Mouse (Mus musculus): ENCODE results near the gene Fgf18. TPM values are rescaled to one million over a fixed set of nuclear protein-coding genes. Genes with fewer than 3 reads are reported as not detected.

Gene Fgf18
- polyA plus RNA-seq, 1 experiment from 2014 or later: 18.4 TPM

- peaks cover 16% of the 10 kb centered on the region for H3K36me3 ChIP-seq
- no peaks in the 10 kb centered on the region for H3K27me3 ChIP-seq
- peak within 1 kb of the TSS; percentile 63 for H3K4me2 ChIP-seq
- H3K9ac ChIP-seq: peak within 1 kb of the TSS; percentile 94
- ATAC-seq (ENCODE audit: insufficient number of reproducible peaks, low FRiP score, low TSS enrichment, low read depth): peak; percentile 96
- H3K4me3 ChIP-seq: peak within 1 kb of the TSS; percentile 79
- WGBS: 4% methylated on average over 49 of the region's 49 CpGs
- H3K27ac ChIP-seq: peak within 1 kb of the TSS; percentile 93
- 0 out of 2 replicates have a peak, but pooled peaks cover 5% of the 10 kb centered on the region for H3K4me1 ChIP-seq
- no peaks in the 10 kb centered on the region for H3K9me3 ChIP-seq
Measured at GRCm38 (mm10) chr11:33162998-33163506, 15.9 kb upstream of the Fgf18 start, which contains the start of gene Npm1. Npm1 (minus strand) TSS chr11:33163206.

GRCm38 (mm10) chr11:33162211-33162997 is 15.2 kb upstream of the Fgf18 start:
- peak overlapping the region; percentile 63 for H3K4me2 ChIP-seq
- H3K9ac ChIP-seq: peak overlapping the region; percentile 94
- 0 out of 2 replicates have a peak, but pooled peaks cover 5% of the 10 kb centered on the region for H3K4me1 ChIP-seq
- 3% methylated on average over 52 of the region's 53 CpGs for WGBS
- H3K27me3 ChIP-seq: no peaks in the 10 kb centered on the region
- peak overlapping the region; percentile 79 for H3K4me3 ChIP-seq
- peaks cover 22% of the 10 kb centered on the region for H3K36me3 ChIP-seq
- peak overlapping the region; percentile 87 for H3K27ac ChIP-seq
- no peaks in the 10 kb centered on the region for H3K9me3 ChIP-seq
- peak; percentile 64 for ATAC-seq (ENCODE audit: insufficient number of reproducible peaks, low FRiP score, low TSS enrichment, low read depth)

GRCm38 (mm10) chr11:33159741-33160140 is 12.5 kb upstream of the Fgf18 start:
- Histone ChIP-seq H3K27me3 (no peaks in the 10 kb centered on the region), H3K9ac (no peak overlapping the region), H3K27ac (no peak overlapping the region), H3K4me2 (no peak overlapping the region), H3K9me3 (no peaks in the 10 kb centered on the region), H3K4me3 (no peak overlapping the region), H3K4me1 (0 out of 2 replicates have a peak, but pooled peaks cover 5% of the 10 kb centered on the region), H3K36me3 (peaks cover 39% of the 10 kb centered on the region)
- 92% methylated on average over 3 of the region's 3 CpGs for WGBS
- ATAC-seq (ENCODE audit: insufficient number of reproducible peaks, low FRiP score, low TSS enrichment, low read depth): no peak

- 68% methylated on average over 2 of the region's 2 CpGs for WGBS
- Histone ChIP-seq H3K4me1 (0 out of 2 replicates have a peak, but pooled peaks cover 5% of the 10 kb centered on the region), H3K27ac (no peak overlapping the region), H3K27me3 (no peaks in the 10 kb centered on the region), H3K4me3 (no peak overlapping the region), H3K36me3 (peaks cover 50% of the 10 kb centered on the region), H3K9ac (no peak overlapping the region), H3K4me2 (no peak overlapping the region), H3K9me3 (no peaks in the 10 kb centered on the region)
- ATAC-seq (ENCODE audit: insufficient number of reproducible peaks, low FRiP score, low TSS enrichment, low read depth): no peak
Measured at GRCm38 (mm10) chr11:33157453-33158196, 10.4 kb upstream of the Fgf18 start.

GRCm38 (mm10) chr11:33156436-33157015 is 9.3 kb upstream of the Fgf18 start:
- no peak for ATAC-seq (ENCODE audit: insufficient number of reproducible peaks, low FRiP score, low TSS enrichment, low read depth)
- 0 out of 2 replicates have a peak, but pooled peaks cover 5% of the 10 kb centered on the region for H3K4me1 ChIP-seq
- WGBS: 82% methylated on average over 4 of the region's 4 CpGs
- no peaks in the 10 kb centered on the region for H3K27me3 ChIP-seq
- no peaks in the 10 kb centered on the region for H3K9me3 ChIP-seq
- H3K4me3 ChIP-seq: no peak overlapping the region
- H3K4me2 ChIP-seq: no peak overlapping the region
- H3K9ac ChIP-seq: no peak overlapping the region
- H3K27ac ChIP-seq: no peak overlapping the region
- peaks cover 57% of the 10 kb centered on the region for H3K36me3 ChIP-seq

GRCm38 (mm10) chr11:33154459-33154858 is 7.3 kb upstream of the Fgf18 start:
- H3K4me3 ChIP-seq: no peak overlapping the region
- 87% methylated on average over 3 of the region's 3 CpGs for WGBS
- H3K9me3 ChIP-seq: no peaks in the 10 kb centered on the region
- H3K4me1 ChIP-seq: 0 out of 2 replicates have a peak, but pooled peaks cover 1% of the 10 kb centered on the region
- no peak overlapping the region for H3K27ac ChIP-seq
- peaks cover 66% of the 10 kb centered on the region for H3K36me3 ChIP-seq
- H3K9ac ChIP-seq: no peak overlapping the region
- no peak for ATAC-seq (ENCODE audit: insufficient number of reproducible peaks, low FRiP score, low TSS enrichment, low read depth)
- H3K4me2 ChIP-seq: no peak overlapping the region
- H3K27me3 ChIP-seq: no peaks in the 10 kb centered on the region

- H3K27ac ChIP-seq: no peak overlapping the region
- no peak overlapping the region for H3K9ac ChIP-seq
- H3K4me2 ChIP-seq: no peak overlapping the region
- H3K9me3 ChIP-seq: no peaks in the 10 kb centered on the region
- ATAC-seq (ENCODE audit: insufficient number of reproducible peaks, low FRiP score, low TSS enrichment, low read depth): no peak
- no peaks in the 10 kb centered on the region for H3K27me3 ChIP-seq
- H3K4me1 ChIP-seq: peaks cover 6% of the 10 kb centered on the region
- H3K4me3 ChIP-seq: no peak overlapping the region
- peaks cover 65% of the 10 kb centered on the region for H3K36me3 ChIP-seq
- 80% methylated on average over 1 of the region's 1 CpGs for WGBS
Measured at GRCm38 (mm10) chr11:33152997-33153396, 5.8 kb upstream of the Fgf18 start.

GRCm38 (mm10) chr11:33151780-33152145 is 4.6 kb upstream of the Fgf18 start:
- no peak for ATAC-seq (ENCODE audit: insufficient number of reproducible peaks, low FRiP score, low TSS enrichment, low read depth)
- no peaks in the 10 kb centered on the region for H3K9me3 ChIP-seq
- H3K27ac ChIP-seq: no peak overlapping the region
- WGBS: 80% methylated on average over 4 of the region's 4 CpGs
- H3K4me3 ChIP-seq: no peak overlapping the region
- no peak overlapping the region for H3K4me2 ChIP-seq
- H3K27me3 ChIP-seq: no peaks in the 10 kb centered on the region
- peaks cover 55% of the 10 kb centered on the region for H3K36me3 ChIP-seq
- peaks cover 19% of the 10 kb centered on the region for H3K4me1 ChIP-seq
- no peak overlapping the region for H3K9ac ChIP-seq

GRCm38 (mm10) chr11:33151128-33151779 is 4.1 kb upstream of the Fgf18 start:
- Histone ChIP-seq H3K27me3 (no peaks in the 10 kb centered on the region), H3K9ac (no peak overlapping the region), H3K36me3 (peaks cover 50% of the 10 kb centered on the region), H3K9me3 (no peaks in the 10 kb centered on the region), H3K4me1 (peaks cover 22% of the 10 kb centered on the region), H3K4me3 (no peak overlapping the region), H3K4me2 (no peak overlapping the region), H3K27ac (no peak overlapping the region)
- no peak for ATAC-seq (ENCODE audit: insufficient number of reproducible peaks, low FRiP score, low TSS enrichment, low read depth)
- 69% methylated on average over 3 of the region's 3 CpGs for WGBS

- no peak overlapping the region for H3K4me2 ChIP-seq
- H3K27me3 ChIP-seq: 0 out of 2 replicates have a peak, but pooled peaks cover 2% of the 10 kb centered on the region
- no peaks in the 10 kb centered on the region for H3K9me3 ChIP-seq
- H3K4me1 ChIP-seq: peaks cover 29% of the 10 kb centered on the region
- no peak overlapping the region for H3K27ac ChIP-seq
- no peak overlapping the region for H3K9ac ChIP-seq
- ATAC-seq (ENCODE audit: insufficient number of reproducible peaks, low FRiP score, low TSS enrichment, low read depth): no peak
- H3K4me3 ChIP-seq: no peak overlapping the region
- peaks cover 47% of the 10 kb centered on the region for H3K36me3 ChIP-seq
Measured at GRCm38 (mm10) chr11:33150364-33150763, 3.2 kb upstream of the Fgf18 start.

GRCm38 (mm10) chr11:33149453-33149852 is 2.3 kb upstream of the Fgf18 start:
- H3K4me3 ChIP-seq: no peak overlapping the region
- H3K9ac ChIP-seq: no peak overlapping the region
- H3K4me1 ChIP-seq: peaks cover 37% of the 10 kb centered on the region
- H3K36me3 ChIP-seq: peaks cover 41% of the 10 kb centered on the region
- no peak overlapping the region for H3K4me2 ChIP-seq
- no peaks in the 10 kb centered on the region for H3K9me3 ChIP-seq
- no peak overlapping the region for H3K27ac ChIP-seq
- no peak for ATAC-seq (ENCODE audit: insufficient number of reproducible peaks, low FRiP score, low TSS enrichment, low read depth)
- peaks cover 10% of the 10 kb centered on the region for H3K27me3 ChIP-seq
